Mouse (Mus musculus): Measurements from ENCODE around the gene Zfp784.
"Not testable (repeated sequence)": the region's sequence is repeated elsewhere in the genome, so short reads cannot be mapped to it uniquely, and the experiment has no call there.

Gene Zfp784

DNA sequence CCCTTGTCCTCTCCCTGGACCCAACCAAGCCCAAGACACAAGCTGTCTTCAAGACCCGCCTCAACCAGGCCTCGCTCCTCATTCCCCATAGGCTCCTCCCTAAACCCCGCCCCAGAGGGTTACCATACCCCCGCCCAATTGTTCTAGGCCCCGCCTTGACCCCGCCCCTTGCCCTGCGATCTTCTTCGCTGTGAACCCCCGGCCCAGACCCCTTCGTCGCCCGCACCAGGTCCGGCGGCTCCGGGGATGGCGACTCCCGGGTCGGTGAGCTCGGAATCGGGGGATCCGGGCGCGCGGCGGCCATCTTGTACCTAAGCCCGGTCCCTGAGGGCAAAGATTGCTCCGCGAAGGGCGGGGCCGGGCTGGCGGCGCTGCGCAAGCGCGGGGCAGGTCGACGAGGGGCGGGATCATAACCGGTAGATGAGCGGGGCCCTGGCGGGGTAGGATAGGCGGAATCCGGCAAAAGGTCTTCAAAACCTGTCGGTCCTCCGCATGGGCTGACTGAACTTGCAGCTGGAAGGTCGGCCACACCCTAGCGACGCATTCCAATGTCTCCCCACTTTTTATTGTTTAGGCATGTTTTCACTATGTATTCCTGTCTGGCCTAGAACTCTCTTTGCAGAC, at the start of gene Zfp784:
Gene Zfp784 (minus strand): TSS at position 338 of the 624 bp plus-strand sequence.
- DNase-seq (ENCODE audit: low read depth), result peak; percentile 80

DNA sequence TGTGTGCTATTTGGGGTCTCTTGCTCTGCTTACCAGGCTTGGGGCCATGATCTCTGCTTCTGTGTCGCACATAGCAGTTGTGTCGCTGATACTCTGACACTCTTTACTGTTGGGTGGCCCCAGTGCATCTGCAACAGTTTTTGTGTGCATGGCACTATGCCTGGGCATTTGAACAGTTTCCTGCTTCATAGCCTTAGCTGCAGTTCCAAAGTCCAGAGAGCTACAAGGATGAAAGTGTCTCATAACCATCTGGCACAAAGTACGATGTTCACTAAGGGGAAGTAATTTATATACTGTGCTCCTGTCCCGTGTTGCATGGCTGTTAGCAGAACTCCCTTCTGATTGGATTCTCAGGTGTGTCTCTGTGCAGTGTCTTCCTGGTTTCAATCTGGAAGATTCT, 49.6 kb upstream of the Zfp784 start:
- no peak for DNase-seq (ENCODE audit: low read depth)

DNA sequence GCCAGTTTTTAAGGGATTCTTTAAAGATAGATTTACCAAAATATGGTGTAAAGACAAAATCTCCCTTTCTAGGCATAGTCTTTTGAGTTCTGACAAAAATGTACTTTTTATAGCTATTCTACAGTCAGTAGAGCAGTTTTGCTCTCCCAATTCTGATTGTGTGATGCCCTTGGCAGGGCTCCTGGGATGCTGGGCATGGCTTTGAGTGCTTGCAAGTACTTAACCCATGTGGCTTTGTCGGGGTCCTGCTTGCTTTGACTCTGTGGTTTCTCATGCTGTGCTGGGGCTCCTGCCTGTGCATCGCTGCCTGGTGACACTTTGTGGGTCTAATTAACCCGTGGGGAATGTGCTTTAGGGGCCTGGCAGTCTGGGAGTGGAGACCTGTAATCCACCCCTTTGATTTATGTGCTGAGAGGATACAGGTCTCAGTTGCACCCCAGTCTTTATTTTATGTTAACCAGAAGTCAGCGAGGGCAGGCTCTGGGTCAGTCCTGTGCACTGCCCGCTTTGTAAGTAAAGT, 48.7 kb upstream of the Zfp784 start:
- no peak for DNase-seq (ENCODE audit: low read depth)

DNA sequence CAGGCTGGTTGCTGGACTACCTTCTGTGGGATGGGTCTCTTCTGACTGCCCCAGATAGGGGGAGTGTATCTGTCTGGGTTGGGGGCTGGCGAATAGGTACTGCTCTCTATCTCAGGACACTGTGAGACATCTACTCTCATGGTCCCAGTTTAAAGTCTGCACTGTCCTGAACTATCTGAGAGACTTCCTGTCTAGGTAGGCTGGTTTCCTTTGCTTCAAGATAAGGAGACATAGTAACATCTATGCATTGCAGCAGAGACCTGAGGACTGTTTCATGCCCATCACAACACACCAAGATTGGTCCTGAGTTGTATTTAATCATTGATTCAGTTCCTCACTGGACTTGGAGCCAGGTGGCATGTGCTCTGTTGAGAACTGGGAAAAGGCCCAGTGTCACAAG, 47.3 kb upstream of the Zfp784 start:
- DNase-seq (ENCODE audit: low read depth), result no peak

DNA sequence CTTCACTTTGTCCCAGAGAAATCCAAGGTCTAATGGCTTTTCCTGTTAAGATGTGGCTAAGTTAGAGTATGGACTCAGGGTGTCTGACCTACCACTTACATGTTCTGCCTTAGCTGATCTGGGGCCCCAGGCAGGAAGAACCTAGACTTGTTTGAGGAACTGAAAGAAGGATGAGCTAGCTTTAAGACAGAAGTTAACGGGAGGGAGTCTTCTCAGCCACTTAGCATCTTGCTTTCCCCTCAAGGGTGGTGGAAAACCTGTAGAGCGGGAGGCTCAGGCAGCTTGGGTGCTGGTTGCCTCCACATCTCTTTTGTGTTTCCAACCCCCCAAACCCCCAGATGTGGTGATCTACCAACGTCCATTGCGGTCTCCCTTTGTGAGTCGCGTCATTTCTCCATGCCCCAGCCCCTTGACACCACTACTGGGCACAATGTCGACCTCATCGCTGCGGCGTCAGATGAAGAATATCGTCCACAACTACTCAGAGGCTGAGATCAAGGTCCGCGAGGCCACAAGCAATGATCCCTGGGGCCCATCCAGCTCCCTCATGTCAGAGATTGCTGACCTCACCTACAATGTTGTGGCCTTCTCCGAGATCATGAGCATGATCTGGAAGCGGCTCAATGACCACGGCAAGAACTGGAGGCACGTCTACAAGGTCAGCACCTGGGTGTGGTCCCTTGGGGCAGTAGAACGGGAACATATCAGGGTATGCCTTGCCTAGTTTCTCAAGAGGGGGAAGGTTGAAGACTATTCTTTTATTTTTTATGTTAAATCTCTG, 45.3 kb upstream of the Zfp784 start:
- DNase-seq (ENCODE audit: low read depth), result no peak

DNA sequence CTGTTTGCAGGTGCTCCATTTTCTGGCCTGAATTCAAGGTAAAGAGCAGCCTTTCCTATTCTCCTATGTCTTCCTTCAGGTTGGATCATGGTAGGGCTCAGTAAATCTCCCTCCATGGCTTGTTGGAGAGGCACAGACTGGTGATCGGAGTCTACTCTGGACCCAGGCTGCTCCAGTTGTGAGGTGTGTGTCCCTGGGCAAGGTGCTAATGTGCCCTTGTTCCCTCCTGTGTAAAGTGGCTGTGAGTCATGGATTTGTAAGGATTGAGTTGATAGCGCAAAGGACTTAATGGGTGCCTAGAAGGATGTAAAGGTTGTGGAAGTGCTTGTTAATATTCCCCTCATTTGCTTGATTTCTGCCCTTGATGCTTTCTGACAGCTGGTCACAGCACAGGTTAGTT, 43.7 kb upstream of the Zfp784 start:
- no peak for DNase-seq (ENCODE audit: low read depth)

DNA sequence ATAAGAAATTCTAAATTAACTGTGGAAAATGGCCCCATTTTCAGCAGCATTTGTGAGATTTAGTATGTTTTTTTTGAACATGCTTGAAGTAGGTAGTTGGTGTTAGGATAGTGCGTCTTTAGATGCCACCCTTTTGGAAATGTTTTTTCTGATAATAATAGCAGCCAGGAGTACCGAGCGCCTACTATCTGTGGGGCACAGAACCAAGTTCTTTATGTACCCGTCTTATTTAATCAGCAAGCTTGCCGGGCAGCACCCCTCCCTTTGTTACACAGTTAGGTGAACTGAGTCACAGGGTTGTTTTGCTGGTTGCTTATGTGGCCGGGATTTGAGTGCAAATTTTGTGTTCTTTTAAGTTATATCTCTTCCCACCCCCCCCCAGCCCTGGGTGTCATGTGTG, 43.0 kb upstream of the Zfp784 start:
- DNase-seq (ENCODE audit: low read depth), result no peak

DNA sequence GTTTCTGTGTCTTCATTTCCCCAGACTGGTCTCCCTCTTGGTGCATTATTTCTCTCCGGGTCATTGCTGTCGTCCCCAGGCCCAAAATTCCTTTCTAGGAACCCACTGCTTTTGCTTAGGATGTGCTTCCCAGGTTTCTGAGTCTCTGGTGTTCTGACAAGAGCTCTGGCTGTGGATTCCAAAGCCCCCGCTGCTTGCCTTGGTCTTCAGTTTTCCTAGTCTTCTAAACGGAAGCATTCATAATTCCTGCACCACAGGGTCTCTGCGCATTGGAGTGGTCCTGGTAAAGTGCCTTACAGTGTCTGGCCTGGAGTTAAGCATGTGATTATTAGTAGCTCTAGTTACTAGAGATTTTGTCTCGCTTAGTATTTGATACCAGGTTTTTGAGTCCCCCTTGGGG, 42.6 kb upstream of the Zfp784 start:
- DNase-seq (ENCODE audit: low read depth), result no peak

GRCm38 (mm10) chr7:5080010-5080751, 41.9 kb upstream of the Zfp784 start, which contains the start of gene Epn1:
TSS of gene Epn1 (plus strand) at chr7:5080235.
- DNase-seq (ENCODE audit: low read depth), result peak; percentile 91

- not testable (repeated sequence) for DNase-seq (ENCODE audit: low read depth)
Measured at GRCm38 (mm10) chr7:5079365-5080009, 41.2 kb upstream of the Zfp784 start.

- no peak for DNase-seq (ENCODE audit: low read depth)
Measured at GRCm38 (mm10) chr7:5076931-5077330, 38.7 kb upstream of the Zfp784 start.

DNA sequence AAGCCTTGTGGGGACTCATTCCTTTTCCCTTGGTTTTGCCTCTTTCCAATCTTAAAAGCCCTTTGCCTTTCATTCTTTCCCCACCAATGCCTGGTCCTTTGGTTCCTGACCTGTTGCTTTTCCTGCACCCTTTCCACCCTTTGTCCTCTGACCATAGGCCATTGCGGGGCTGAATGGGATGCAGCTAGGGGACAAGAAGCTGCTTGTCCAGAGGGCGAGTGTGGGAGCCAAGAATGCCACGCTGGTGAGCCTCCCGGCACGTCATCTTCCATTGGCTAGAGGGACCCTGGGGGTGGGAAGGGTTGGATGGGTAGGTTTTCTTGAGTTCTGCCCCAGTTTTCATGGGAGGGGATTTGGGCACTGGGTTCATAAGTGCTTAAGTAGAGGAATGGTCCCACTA, 36.7 kb upstream of the Zfp784 start:
- DNase-seq (ENCODE audit: low read depth), result no peak

DNA sequence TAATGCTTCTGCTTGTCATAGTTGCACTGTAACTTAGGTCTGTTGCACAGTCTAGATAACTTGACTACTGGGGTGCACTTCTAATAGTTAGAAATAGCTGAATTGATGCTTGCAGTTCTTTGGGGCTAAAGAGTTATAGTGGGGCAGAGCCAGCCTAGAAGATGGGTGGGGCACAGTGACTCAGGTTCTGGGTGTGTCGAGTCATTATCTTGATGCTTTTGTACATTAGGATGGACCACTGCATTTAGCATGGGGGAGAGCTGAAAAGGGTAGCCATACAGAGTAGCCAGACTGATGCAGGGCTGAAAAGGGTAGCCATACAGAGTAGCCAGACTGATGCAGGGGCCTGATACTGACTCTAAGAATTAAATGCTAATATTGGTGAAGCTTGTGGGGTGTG, 35.3 kb upstream of the Zfp784 start:
- DNase-seq (ENCODE audit: low read depth), result no peak

DNA sequence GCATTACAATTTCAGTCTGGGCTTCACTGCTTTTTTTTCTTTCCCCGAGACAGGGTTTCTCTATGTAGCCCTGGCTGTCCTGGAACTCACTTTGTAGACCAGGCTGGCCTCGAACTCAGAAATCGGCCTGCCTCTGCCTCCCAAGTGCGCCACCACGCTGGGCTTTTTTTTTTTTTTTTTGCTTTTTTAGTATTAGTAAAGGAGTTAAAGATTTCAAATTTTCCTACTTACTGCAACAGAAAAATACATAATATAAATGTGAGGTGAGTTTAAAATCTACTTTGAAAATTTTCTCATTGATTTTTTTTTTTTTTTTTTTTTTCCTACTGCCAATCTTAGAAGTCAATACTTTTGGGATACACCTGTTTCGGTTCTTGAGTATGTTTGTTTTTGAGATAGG, 26.6 kb upstream of the Zfp784 start:
- no peak for DNase-seq (ENCODE audit: low read depth)

DNA sequence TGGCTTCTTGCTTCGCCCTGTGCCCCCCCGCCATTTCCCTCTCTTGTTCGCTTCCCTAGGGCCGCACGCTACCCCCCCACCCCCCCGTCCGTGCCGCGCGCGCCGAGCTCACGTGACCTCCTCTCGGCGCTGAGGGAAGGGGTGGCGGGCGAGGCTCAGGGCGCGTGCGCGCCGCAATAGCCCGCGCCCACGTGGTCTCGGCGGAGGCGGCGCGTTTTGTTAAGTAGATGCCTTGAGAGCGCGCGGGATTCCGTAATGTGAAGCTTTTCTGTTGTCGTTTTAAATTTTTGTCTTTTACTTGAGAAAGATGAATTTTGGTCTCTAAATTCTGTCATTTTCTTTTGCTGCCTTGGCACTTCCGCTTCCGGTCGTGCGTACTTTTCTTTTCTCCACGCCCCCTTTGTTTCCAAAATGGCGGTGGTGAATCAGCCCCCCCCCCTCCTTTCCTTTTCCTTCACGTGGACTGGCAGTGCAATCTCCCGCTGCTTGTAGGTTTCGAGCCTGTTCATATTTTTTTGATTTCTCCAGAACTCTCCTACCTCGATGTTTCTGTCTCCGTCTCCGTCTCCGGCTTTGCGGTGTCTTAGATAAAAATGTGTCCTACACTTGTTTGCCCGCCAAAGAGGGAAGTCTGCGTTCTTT, 24.2 kb upstream of the Zfp784 start:
- DNase-seq (ENCODE audit: low read depth), result peak; percentile 81

DNA sequence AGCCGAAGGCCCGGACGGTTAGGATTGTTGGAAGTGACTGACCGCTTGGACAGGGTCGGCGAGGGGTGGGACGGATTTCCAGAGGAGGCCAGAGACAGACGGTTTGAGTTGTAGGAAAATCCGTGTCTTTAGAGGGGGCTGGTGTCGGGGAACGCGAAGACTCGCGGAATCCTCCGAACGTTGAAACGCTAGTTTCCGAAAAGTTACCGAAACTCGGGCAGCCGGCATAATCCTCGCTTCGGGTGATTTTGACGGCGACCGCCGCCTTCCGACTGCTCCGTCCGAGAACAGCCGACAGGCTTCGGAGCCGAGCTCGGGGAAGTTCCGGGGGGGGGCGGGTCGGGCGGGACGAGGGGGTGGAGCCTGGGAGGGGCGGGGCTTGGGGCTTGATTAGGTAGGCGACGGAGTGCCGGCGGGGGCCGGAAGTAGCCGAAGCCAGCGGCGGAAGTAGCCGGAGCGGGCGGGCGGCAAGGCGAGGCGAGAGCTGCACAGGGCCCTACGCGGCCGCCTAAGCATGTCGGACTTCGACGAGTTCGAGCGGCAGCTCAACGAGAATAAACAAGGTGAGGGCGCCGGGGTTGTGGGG, 23.6 kb upstream of the Zfp784 start, which contains the start of gene U2af2:
Gene U2af2 (plus strand): TSS at position 370 of the 586 bp plus-strand sequence.
- DNase-seq (ENCODE audit: low read depth), result peak; percentile 62

- DNase-seq (ENCODE audit: low read depth), result peak; percentile 95
Measured at GRCm38 (mm10) chr7:5060944-5061773, 22.9 kb upstream of the Zfp784 start.

GRCm38 (mm10) chr7:5060239-5060731, 22.0 kb upstream of the Zfp784 start:
- DNase-seq (ENCODE audit: low read depth), result peak; percentile 61

DNA sequence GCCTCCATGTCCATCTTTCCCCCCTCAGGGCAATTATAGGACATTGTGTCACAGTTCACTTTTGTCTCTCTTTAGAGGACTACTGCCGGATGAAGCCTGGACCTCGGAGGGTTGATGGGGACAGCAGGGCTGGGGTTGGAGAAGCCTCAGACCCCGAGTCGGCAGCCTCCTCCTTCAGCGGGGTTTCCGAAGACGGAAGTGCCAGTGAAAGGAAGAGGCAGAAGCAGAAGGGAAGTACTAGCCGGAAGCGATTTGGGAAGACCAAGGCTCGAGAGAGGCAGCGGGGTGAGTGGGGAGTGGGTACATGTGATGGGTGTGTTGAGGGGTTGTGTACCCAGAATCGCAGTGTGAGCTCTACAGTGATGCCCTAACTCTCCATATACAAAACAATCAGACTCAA, 21.2 kb upstream of the Zfp784 start:
- DNase-seq (ENCODE audit: low read depth), result no peak

DNA sequence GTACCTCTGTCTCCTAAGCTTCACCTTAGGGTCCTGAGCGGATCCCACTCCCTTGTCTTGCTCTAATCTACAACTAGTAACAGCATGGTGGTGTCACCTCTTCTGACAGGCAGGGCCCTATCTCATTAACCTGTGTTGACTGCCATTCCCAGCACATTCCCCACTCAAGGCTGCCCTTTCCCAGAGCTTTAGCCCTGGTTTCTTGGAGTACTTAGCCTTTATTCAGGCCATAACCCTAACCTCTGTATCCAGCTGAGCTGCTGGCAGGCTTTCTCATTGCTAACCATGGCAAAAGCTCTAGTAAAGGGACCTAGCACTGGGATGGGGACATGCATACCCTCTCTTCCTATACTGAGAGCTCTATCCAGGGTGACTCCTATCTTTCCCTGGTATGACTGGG, 20.4 kb upstream of the Zfp784 start:
- DNase-seq (ENCODE audit: low read depth), result no peak

Measured in c-Kit-positive CD71-negative TER-119-negative erythroid progenitor cells, embryonic 14.5 days (primary cell).